Mouse (Mus musculus): ENCODE measurements at regions not wholly inside any gene's neighbourhood (a gene's known extent, or its start where the extent isn't known, plus 50 kb on each side); places are given as distances from the start of the nearest gene placed in this dataset.
"Not testable (repeated sequence)": the region's sequence is repeated elsewhere in the genome, so short reads cannot be mapped to it uniquely, and the experiment has no call there.

DNA sequence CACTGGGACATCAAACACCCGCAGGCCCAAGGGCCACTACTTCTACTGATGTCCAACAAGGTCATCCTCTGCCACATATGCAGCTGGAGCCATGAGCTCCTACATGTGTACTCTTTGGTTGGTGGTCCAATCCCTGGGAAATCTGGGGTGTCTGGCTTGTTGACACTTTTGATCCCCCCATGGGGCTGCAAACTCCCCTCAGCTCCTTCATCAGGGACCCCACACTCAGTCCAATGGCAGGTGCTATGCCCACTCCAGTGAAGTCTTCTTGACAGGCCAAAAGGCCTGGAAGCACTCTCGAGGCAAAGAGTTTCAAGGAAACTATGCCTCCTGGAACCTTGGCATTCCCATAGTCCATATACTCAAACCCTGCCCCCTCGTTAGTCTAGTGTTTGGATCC is 570.8 kb upstream of the Smc2 start:
- Histone ChIP-seq H3K27ac (ENCODE audit: low read depth, low read length) (no peak overlapping the region), H3K36me3 (ENCODE audit: control insufficient read depth, insufficient read depth) (no peaks in the 10 kb centered on the region), H3K4me3 (ENCODE audit: low read depth, low read length) (no peak overlapping the region), H3K4me2 (replicated peaks; ENCODE audit: low read depth) (no peak overlapping the region), H3K4me1 (replicated peaks; ENCODE audit: control insufficient read depth, insufficient read depth, low read length) (no peaks in the 10 kb centered on the region), H3K9me3 (ENCODE audit: control insufficient read depth) (no peaks in the 10 kb centered on the region), H3K27me3 (replicated peaks; ENCODE audit: control insufficient read depth, insufficient read depth, low read length) (no peaks in the 10 kb centered on the region), H3K9ac (ENCODE audit: low read depth, low read length) (no peak overlapping the region)
- WGBS = 80% methylated on average over 3 of the region's 3 CpGs
- ATAC-seq = no peak
- TF ChIP-seq CTCF (IDR thresholded peaks at IDR 0.05; ENCODE audit: low read depth) = no peak

DNA sequence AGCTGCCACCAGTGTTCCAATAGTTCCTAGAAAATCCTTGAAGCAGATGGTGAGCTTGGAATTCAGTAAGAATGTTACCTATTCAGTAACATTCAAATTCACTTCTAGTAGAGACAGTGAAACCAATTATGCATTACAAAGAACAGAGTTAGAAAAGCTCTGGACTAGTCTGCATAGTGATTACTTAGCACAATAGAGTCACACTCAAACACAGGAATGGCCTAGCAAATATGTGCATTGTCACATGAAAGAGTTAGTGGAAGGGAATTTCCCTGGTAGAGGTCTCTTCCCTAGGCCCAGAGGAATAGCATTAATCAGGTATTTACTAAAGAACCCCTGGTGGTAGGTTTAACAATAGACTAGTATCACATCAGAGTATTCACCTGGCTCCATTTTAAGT is 570.3 kb upstream of the Smc2 start:
- H3K9me3 ChIP-seq (ENCODE audit: control insufficient read depth); H3K27ac ChIP-seq (ENCODE audit: low read depth, low read length); H3K9ac ChIP-seq (ENCODE audit: low read depth, low read length); H3K4me3 ChIP-seq (ENCODE audit: low read depth, low read length); H3K4me2 ChIP-seq (replicated peaks; ENCODE audit: low read depth); ATAC-seq; H3K27me3 ChIP-seq (replicated peaks; ENCODE audit: control insufficient read depth, insufficient read depth, low read length); H3K4me1 ChIP-seq (replicated peaks; ENCODE audit: control insufficient read depth, insufficient read depth, low read length); H3K36me3 ChIP-seq (ENCODE audit: control insufficient read depth, insufficient read depth): not testable (repeated sequence)

DNA sequence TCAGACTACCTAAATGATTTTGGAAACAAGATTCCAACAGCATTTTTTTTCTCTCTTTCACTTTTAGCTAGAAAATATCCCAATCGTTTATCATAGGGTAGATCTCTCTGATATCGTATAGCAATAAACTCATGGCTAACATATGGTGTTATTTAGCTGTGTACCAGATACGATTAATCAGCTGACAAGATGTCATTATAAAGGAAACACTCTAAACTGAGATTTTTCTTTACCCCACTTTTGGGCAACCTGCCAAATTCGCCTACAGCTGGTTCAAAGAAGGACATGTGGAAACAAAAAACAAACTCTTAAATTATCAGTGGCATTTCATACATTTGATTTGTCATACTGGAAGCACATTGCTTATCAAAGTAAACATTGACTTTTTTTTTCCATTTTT is 553.6 kb upstream of the Smc2 start:
- Histone ChIP-seq H3K9me3 (ENCODE audit: control insufficient read depth) (no peaks in the 10 kb centered on the region), H3K4me2 (replicated peaks; ENCODE audit: low read depth) (no peak overlapping the region), H3K9ac (ENCODE audit: low read depth, low read length) (no peak overlapping the region), H3K27me3 (replicated peaks; ENCODE audit: control insufficient read depth, insufficient read depth, low read length) (no peaks in the 10 kb centered on the region), H3K27ac (ENCODE audit: low read depth, low read length) (no peak overlapping the region), H3K4me1 (replicated peaks; ENCODE audit: control insufficient read depth, insufficient read depth, low read length) (no peaks in the 10 kb centered on the region), H3K36me3 (ENCODE audit: control insufficient read depth, insufficient read depth) (no peaks in the 10 kb centered on the region), H3K4me3 (ENCODE audit: low read depth, low read length) (no peak overlapping the region)
- no peak for ATAC-seq
- 56% methylated on average over 4 of the region's 4 CpGs for WGBS
- no peak for TF ChIP-seq CTCF (IDR thresholded peaks at IDR 0.05; ENCODE audit: low read depth)

DNA sequence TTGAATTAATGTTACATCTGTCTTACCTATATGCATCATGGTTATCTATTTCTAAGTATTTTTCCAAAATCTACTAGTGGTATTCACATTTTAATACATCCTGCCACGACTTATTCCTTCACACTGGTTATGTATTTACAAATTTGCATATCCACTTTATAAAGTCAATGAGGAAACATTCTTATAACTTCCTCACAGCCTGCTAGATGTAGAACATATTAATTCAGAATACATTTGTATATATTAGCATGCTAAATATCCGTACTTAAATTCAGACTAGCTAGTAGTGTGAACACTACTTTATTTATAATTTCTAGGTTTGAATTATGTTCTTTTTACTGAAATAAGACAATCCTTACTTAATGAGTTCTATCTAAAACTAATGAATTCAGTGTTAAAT is 549.8 kb upstream of the Smc2 start:
- H3K9me3 ChIP-seq (ENCODE audit: control insufficient read depth) = no peaks in the 10 kb centered on the region
- no peak overlapping the region for H3K4me2 ChIP-seq (replicated peaks; ENCODE audit: low read depth)
- H3K27ac ChIP-seq (ENCODE audit: low read depth, low read length) = no peak overlapping the region
- H3K9ac ChIP-seq (ENCODE audit: low read depth, low read length) = no peak overlapping the region
- WGBS = 72% methylated on average over 2 of the region's 2 CpGs
- H3K4me3 ChIP-seq (ENCODE audit: low read depth, low read length) = no peak overlapping the region
- no peak for TF ChIP-seq CTCF (IDR thresholded peaks at IDR 0.05; ENCODE audit: low read depth)
- no peaks in the 10 kb centered on the region for H3K4me1 ChIP-seq (replicated peaks; ENCODE audit: control insufficient read depth, insufficient read depth, low read length)
- no peak for ATAC-seq
- H3K27me3 ChIP-seq (replicated peaks; ENCODE audit: control insufficient read depth, insufficient read depth, low read length) = no peaks in the 10 kb centered on the region
- H3K36me3 ChIP-seq (ENCODE audit: control insufficient read depth, insufficient read depth) = no peaks in the 10 kb centered on the region

DNA sequence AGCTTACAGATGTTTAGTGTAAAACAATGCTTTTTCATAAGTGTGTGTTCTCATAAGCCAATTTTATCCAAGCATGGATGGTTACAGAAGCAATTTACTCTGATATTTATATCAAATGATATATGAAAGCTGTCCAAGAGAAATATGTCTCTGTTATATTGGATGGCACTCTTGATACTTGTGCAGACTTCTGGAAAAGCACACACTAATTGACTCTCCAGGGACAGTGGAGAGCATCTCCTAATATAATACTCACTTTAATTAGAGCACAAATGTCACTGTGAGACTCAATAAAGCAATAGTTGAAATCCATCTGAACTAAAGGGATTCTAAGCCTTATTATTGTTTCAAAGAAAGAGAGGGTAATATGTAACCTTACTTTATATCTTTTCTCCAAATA is 510.8 kb upstream of the Smc2 start:
- TF ChIP-seq CTCF (IDR thresholded peaks at IDR 0.05; ENCODE audit: low read depth) = no peak
- no peaks in the 10 kb centered on the region for H3K27me3 ChIP-seq (replicated peaks; ENCODE audit: control insufficient read depth, insufficient read depth, low read length)

DNA sequence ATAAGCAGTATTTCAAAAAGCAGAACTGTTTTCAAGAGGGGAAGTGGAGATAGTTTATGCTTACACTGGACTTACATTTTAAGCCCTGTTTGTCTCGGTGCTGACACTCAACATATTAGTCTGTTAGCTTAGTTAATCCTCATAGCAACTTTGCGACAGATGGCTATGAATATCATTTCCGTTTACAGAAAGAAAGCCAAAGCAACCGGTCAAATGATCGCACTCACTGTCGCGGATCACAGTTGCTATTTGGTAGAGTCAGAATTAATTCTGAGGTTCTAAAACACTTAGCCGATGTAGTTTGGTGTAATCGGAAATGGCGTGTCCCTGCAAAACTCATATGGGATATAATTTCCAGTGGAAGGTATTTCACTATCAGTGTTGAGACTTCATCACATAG is 469.3 kb upstream of the Smc2 start:
- no peak overlapping the region for H3K4me3 ChIP-seq (ENCODE audit: low read depth, low read length)
- WGBS = 78% methylated on average over 10 of the region's 10 CpGs
- no peak overlapping the region for H3K4me2 ChIP-seq (replicated peaks; ENCODE audit: low read depth)
- no peak overlapping the region for H3K9ac ChIP-seq (ENCODE audit: low read depth, low read length)
- no peaks in the 10 kb centered on the region for H3K27me3 ChIP-seq (replicated peaks; ENCODE audit: control insufficient read depth, insufficient read depth, low read length)
- ATAC-seq = no peak
- TF ChIP-seq CTCF (IDR thresholded peaks at IDR 0.05; ENCODE audit: low read depth) = no peak
- H3K36me3 ChIP-seq (ENCODE audit: control insufficient read depth, insufficient read depth) = no peaks in the 10 kb centered on the region
- H3K4me1 ChIP-seq (replicated peaks; ENCODE audit: control insufficient read depth, insufficient read depth, low read length) = no peaks in the 10 kb centered on the region
- no peaks in the 10 kb centered on the region for H3K9me3 ChIP-seq (ENCODE audit: control insufficient read depth)
- H3K27ac ChIP-seq (ENCODE audit: low read depth, low read length) = no peak overlapping the region

More for the DNA sequence above, 510.8 kb upstream of the Smc2 start:
- no peak overlapping the region for H3K9ac ChIP-seq (ENCODE audit: low read depth, low read length)
- no peaks in the 10 kb centered on the region for H3K36me3 ChIP-seq (ENCODE audit: control insufficient read depth, insufficient read depth)
- H3K27ac ChIP-seq (ENCODE audit: low read depth, low read length) = no peak overlapping the region
- no peak overlapping the region for H3K4me3 ChIP-seq (ENCODE audit: low read depth, low read length)
- no peak overlapping the region for H3K4me2 ChIP-seq (replicated peaks; ENCODE audit: low read depth)
- no peaks in the 10 kb centered on the region for H3K4me1 ChIP-seq (replicated peaks; ENCODE audit: control insufficient read depth, insufficient read depth, low read length)
- H3K9me3 ChIP-seq (ENCODE audit: control insufficient read depth) = no peaks in the 10 kb centered on the region
- no peak for ATAC-seq

GRCm38 (mm10) chr4:51978962-51979361 is 460.1 kb upstream of the Smc2 start:
- Histone ChIP-seq H3K27ac (ENCODE audit: low read depth, low read length) (no peak overlapping the region), H3K4me3 (ENCODE audit: low read depth, low read length) (no peak overlapping the region), H3K9ac (ENCODE audit: low read depth, low read length) (no peak overlapping the region), H3K36me3 (ENCODE audit: control insufficient read depth, insufficient read depth) (no peaks in the 10 kb centered on the region), H3K4me1 (replicated peaks; ENCODE audit: control insufficient read depth, insufficient read depth, low read length) (no peaks in the 10 kb centered on the region), H3K9me3 (ENCODE audit: control insufficient read depth) (no peaks in the 10 kb centered on the region), H3K27me3 (replicated peaks; ENCODE audit: control insufficient read depth, insufficient read depth, low read length) (no peaks in the 10 kb centered on the region), H3K4me2 (replicated peaks; ENCODE audit: low read depth) (no peak overlapping the region)
- no peak for ATAC-seq
- no peak for TF ChIP-seq CTCF (IDR thresholded peaks at IDR 0.05; ENCODE audit: low read depth)
- 89% methylated on average over 8 of the region's 8 CpGs for WGBS

All from intestine, postnatal 0 days (tissue).